Mouse (Mus musculus) forebrain, embryonic 15.5 days (tissue): ENCODE results near the gene Blm. TPM values are rescaled to one million over a fixed set of nuclear protein-coding genes. Genes with fewer than 3 reads are reported as not detected.

Experiments used
- ATAC-seq: fragments of 200-750 bp; cut with Nextera tagmentation; replicated peaks from 2 replicates; pipeline ENCODE4 v1.8.0; 2017; ENCODE audit warnings: mild to moderate bottlenecking, moderate TSS enrichment, moderate library complexity
- H3K27ac ChIP-seq: fragments of 300-500 bp; sonication (generic); replicated peaks from 2 replicates; pipeline ENCODE4 v1.5.1; 2015; ENCODE audit warnings: mild to moderate bottlenecking, inconsistent platforms
- H3K27me3 ChIP-seq: fragments of 300-500 bp; sonication (generic); 2 replicates; pipeline ENCODE4 v1.6.1; 2015; ENCODE audit warnings: inconsistent platforms
- H3K36me3 ChIP-seq: fragments of 300-500 bp; sonication (generic); 2 replicates; pipeline ENCODE4 v1.6.1; 2015; ENCODE audit warnings: mild to moderate bottlenecking, inconsistent platforms
- H3K4me1 ChIP-seq: fragments of 300-500 bp; sonication (generic); 2 replicates; pipeline ENCODE4 v1.6.1; 2015; ENCODE audit warnings: inconsistent platforms
- H3K4me2 ChIP-seq: fragments of 300-500 bp; sonication (generic); replicated peaks from 2 replicates; pipeline ENCODE4 v1.6.1; 2015; ENCODE audit warnings: mild to moderate bottlenecking, inconsistent platforms
- H3K4me3 ChIP-seq: fragments of 300-500 bp; sonication (generic); 2 replicates; pipeline ENCODE4 v1.5.1; 2015; ENCODE audit warnings: mild to moderate bottlenecking, inconsistent platforms
- H3K9ac ChIP-seq: fragments of 300-500 bp; sonication (generic); replicated peaks from 2 replicates; pipeline ENCODE4 v1.6.1; 2015; ENCODE audit warnings: mild to moderate bottlenecking, inconsistent platforms
- H3K9me3 ChIP-seq: fragments of 300-500 bp; sonication (generic); 2 replicates; pipeline ENCODE4 v1.6.1; 2016; ENCODE audit warnings: inconsistent platforms
- WGBS: fragments of 180-500 bp; shearing (Covaris S2); methylation state at CpG from one replicate; pipeline ENCODE4 v1.1.7; 2015; ENCODE audit warnings: mixed read lengths; 5-methylcytosine and 5-hydroxymethylcytosine counted together
- polyA plus RNA-seq: library from polyadenylated mRNA; unstranded; fragments of >200 nt; fragmentation: Nextera tagmentation; extraction: Ambion mirVana; gene quantifications from 2 replicates; pipeline ENCODE4 v1.2.1, GENCODE M21; 2015

Gene Blm
- polyA plus RNA-seq, 1 experiment from 2014 or later = 14.5 TPM

- 82% methylated on average over 17 of the region's 17 CpGs for WGBS
- no peak overlapping the region for H3K27ac ChIP-seq
- H3K9ac ChIP-seq = no peak overlapping the region
- H3K4me3 ChIP-seq = no peak overlapping the region
- peaks cover 29% of the 10 kb centered on the region for H3K4me1 ChIP-seq
- H3K27me3 ChIP-seq = no peaks in the 10 kb centered on the region
- ATAC-seq = no peak
- no peaks in the 10 kb centered on the region for H3K9me3 ChIP-seq
- no peaks in the 10 kb centered on the region for H3K36me3 ChIP-seq
- no peak overlapping the region for H3K4me2 ChIP-seq
These were observed 90.3 kb downstream of the Blm start for GRCm38 (mm10) chr7:80444401-80445249.

GRCm38 (mm10) chr7:80443124-80443523 lies 91.8 kb downstream of the Blm start:
- H3K9me3 ChIP-seq = no peaks in the 10 kb centered on the region
- 85% methylated on average over 3 of the region's 3 CpGs for whole genome bisulfite sequencing
- no peak for ATAC-seq
- H3K9ac ChIP-seq = no peak overlapping the region
- H3K36me3 ChIP-seq = no peaks in the 10 kb centered on the region
- H3K27ac ChIP-seq = no peak overlapping the region
- no peaks in the 10 kb centered on the region for H3K27me3 ChIP-seq
- no peak overlapping the region for H3K4me3 ChIP-seq
- H3K4me2 ChIP-seq = no peak overlapping the region
- peaks cover 37% of the 10 kb centered on the region for H3K4me1 ChIP-seq

DNA sequence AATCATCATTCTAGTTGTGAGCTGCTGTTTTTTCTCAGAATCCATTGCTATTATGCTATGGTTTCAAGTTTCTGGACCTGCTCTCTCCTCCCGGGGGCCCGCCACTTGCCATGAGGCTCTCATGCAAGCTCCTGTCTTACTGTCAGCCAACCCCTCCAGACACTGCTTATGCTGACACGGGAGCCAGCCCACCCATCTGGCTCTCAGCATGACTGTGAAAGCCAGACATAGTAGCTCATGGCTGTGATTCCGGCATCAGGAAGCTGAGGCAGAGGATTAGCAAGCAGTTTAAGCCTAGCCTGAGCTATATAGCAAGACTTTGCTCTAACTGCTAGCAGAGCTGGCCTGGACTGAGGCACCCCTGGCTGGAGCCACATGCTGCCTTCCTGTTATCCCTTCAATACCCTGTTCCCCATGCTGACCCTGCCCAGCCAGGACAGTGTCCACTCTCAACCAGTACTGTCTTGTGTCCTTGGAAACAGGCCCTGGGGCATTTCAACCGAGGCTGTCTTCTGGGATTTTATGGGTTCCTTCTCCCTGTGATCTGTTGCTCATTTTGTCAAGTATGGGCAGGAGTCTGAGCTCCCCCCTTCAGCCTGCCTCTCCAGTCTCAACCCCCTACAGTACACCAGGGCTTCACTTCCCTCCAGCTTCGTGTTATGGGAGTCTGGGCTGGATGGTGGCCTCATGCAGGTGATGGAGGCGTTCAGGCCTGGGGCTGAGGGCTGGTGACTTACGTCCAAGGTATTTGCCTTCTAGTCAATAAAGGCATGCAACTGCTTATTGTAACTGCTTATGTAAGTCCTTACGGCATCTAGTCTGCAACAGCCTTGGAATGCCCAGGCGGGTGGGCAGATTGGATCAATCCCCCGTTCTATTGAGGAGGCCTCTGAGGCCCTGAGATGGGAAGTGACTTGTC lies 92.7 kb downstream of the Blm start:
- peak; percentile 72; the same call in 1 of the 2 replicates for ATAC-seq
- Histone ChIP-seq H3K27me3 (no peaks in the 10 kb centered on the region), H3K4me2 (no peak overlapping the region), H3K4me1 (peaks cover 37% of the 10 kb centered on the region), H3K9ac (no peak overlapping the region), H3K4me3 (no peak overlapping the region), H3K27ac (peak overlapping the region; percentile 52; the same call in 1 of the 2 replicates), H3K36me3 (no peaks in the 10 kb centered on the region), H3K9me3 (no peaks in the 10 kb centered on the region)
- 49% methylated on average over 11 of the region's 11 CpGs for WGBS

DNA sequence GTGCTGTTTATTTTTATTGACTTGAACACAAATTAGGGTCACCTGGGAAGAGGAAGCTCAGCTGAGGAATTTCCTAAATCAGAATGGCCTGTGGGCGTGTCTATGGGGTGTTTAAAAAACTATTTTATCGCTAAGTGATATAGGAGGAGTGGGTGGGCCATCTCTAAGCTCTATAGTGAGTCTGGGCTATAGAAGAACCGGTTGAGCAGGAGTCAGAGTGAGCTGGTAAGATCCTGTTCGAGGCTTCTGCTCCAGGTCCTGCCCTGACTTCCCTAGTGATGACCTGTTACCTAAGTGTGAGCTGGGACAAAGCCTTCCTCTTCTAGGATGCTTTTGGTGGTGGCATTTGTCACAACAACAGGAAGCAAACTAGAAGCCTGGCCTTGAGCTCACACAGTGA lies 94.2 kb downstream of the Blm start:
- H3K4me1 ChIP-seq = peaks cover 37% of the 10 kb centered on the region
- no peak overlapping the region for H3K4me3 ChIP-seq
- H3K36me3 ChIP-seq = no peaks in the 10 kb centered on the region
- H3K9me3 ChIP-seq = no peaks in the 10 kb centered on the region
- no peak overlapping the region for H3K27ac ChIP-seq
- no peak for ATAC-seq
- WGBS = 72% methylated on average over 4 of the region's 4 CpGs
- H3K27me3 ChIP-seq = no peaks in the 10 kb centered on the region
- no peak overlapping the region for H3K9ac ChIP-seq
- H3K4me2 ChIP-seq = no peak overlapping the region

- no peak for ATAC-seq
- 78% methylated on average over 10 of the region's 10 CpGs for WGBS
- H3K27ac ChIP-seq = no peak overlapping the region
- H3K36me3 ChIP-seq = no peaks in the 10 kb centered on the region
- no peak overlapping the region for H3K9ac ChIP-seq
- no peak overlapping the region for H3K4me2 ChIP-seq
- peaks cover 37% of the 10 kb centered on the region for H3K4me1 ChIP-seq
- H3K4me3 ChIP-seq = no peak overlapping the region
- H3K9me3 ChIP-seq = no peaks in the 10 kb centered on the region
- no peaks in the 10 kb centered on the region for H3K27me3 ChIP-seq
These were observed 95.0 kb downstream of the Blm start for GRCm38 (mm10) chr7:80439789-80440488.

DNA sequence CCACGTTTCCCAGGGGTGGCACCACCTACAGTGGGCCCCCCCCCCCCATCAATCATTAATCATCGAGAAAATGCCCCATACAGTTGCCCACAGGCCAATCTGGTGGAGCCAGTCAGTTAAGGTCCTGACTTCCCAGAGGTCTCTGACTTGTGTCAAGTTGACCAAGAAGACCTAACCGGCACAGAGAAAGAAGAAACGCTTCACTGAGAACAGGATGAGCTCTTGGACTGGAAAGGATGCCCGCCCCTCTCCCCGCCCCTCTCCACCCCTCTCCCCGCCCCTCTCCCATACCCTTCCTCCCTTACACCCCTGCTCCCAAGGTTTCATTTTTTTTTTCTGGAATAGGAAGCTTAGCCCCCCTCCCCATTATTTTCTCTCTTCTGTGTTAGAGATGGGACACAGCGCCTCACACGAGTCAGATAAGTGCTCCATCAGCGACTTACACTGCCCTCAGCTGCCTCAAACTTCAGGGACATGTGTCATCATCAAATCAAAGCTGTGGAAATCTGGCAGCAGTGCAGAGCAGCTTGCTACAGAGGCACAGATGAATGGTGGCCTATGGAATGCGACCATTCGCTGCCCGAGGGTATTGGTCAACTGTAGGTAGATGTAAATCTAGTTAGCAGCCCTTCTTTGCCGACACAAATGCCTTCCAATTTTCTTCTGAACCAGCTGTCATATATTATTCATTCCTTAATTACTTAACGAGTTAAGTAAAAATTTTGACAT lies 95.7 kb downstream of the Blm start:
- H3K27me3 ChIP-seq = no peaks in the 10 kb centered on the region
- ATAC-seq = no peak
- no peak overlapping the region for H3K4me3 ChIP-seq
- no peak overlapping the region for H3K4me2 ChIP-seq
- no peaks in the 10 kb centered on the region for H3K9me3 ChIP-seq
- H3K27ac ChIP-seq = no peak overlapping the region
- no peaks in the 10 kb centered on the region for H3K36me3 ChIP-seq
- no peak overlapping the region for H3K9ac ChIP-seq
- 38% methylated on average over 13 of the region's 15 CpGs for WGBS
- H3K4me1 ChIP-seq = peaks cover 34% of the 10 kb centered on the region

DNA sequence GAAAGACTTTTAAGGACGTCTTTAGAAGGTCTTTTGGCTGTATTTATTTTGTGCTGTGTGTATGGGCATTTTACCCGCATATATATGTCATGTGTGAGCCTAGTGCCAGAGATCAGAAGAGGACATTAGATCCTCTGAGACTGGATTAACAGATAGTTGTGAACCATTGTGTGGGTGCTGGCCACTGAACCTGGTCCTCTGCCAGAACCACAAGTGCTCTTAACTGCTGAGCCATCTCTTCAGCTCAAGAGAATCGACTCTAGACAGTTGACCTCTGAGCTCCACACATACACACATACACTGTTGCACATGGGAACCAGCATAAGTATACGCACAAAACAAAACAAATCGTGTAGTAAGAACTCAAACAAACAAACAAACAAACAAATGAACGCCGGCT lies 98.3 kb downstream of the Blm start:
- no peak overlapping the region for H3K4me2 ChIP-seq
- no peaks in the 10 kb centered on the region for H3K36me3 ChIP-seq
- no peaks in the 10 kb centered on the region for H3K27me3 ChIP-seq
- no peak for ATAC-seq
- no peak overlapping the region for H3K4me3 ChIP-seq
- H3K9me3 ChIP-seq = no peaks in the 10 kb centered on the region
- H3K9ac ChIP-seq = no peak overlapping the region
- H3K4me1 ChIP-seq = peaks cover 19% of the 10 kb centered on the region
- H3K27ac ChIP-seq = no peak overlapping the region
- WGBS = 88% methylated on average over 7 of the region's 7 CpGs

DNA sequence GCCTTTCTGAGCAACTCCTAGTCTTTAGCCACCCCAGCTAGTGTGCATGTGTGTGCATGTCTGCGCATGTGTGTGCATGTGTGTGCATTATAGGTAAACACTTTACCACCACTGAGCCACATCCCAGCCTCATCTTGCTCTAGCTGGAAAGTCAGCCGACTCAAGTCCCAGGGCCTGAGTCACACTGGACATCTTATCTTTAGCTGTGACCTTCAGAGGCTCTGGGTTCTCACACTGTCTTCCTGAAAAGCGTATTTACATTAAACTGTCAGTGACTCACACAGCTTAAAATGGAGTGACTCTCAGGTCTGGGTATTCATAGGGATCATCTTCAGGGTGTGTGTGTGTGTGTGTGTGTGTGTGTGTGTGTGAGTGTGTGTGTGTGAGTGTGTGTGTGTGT lies 99.3 kb downstream of the Blm start:
- 91% methylated on average over 3 of the region's 3 CpGs for WGBS
- H3K36me3 ChIP-seq = no peaks in the 10 kb centered on the region
- no peak overlapping the region for H3K4me2 ChIP-seq
- no peak overlapping the region for H3K27ac ChIP-seq
- H3K4me1 ChIP-seq = peaks cover 16% of the 10 kb centered on the region
- H3K27me3 ChIP-seq = no peaks in the 10 kb centered on the region
- no peaks in the 10 kb centered on the region for H3K9me3 ChIP-seq
- ATAC-seq = no peak
- no peak overlapping the region for H3K4me3 ChIP-seq
- no peak overlapping the region for H3K9ac ChIP-seq

GRCm38 (mm10) chr7:80429661-80430060 lies 105.3 kb downstream of the Blm start:
- ATAC-seq = no peak
- WGBS = 92% methylated on average over 12 of the region's 12 CpGs
- H3K4me2 ChIP-seq = no peak overlapping the region
- no peaks in the 10 kb centered on the region for H3K9me3 ChIP-seq
- H3K4me1 ChIP-seq = no peaks in the 10 kb centered on the region
- H3K27me3 ChIP-seq = no peaks in the 10 kb centered on the region
- no peaks in the 10 kb centered on the region for H3K36me3 ChIP-seq
- H3K4me3 ChIP-seq = no peak overlapping the region
- H3K27ac ChIP-seq = no peak overlapping the region
- H3K9ac ChIP-seq = no peak overlapping the region

DNA sequence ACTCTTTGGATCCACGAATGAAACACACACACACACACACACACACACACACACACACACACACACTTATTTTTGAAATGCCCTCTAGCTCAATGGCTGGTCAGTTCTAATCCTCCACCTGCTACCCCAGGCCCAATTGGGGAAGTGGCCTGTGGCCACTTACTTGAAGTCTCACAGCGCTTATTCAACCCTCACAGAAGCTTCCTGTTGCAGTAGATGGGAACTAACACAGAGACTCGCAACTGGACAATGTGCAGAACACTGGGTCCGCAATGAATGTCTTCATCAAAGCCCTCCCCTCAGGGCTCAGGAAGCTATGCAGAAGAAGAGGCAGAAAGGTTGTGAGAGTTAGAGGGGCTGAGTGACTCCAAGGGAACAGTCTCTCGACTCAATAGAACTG lies 107.2 kb downstream of the Blm start:
- H3K4me2 ChIP-seq = no peak overlapping the region
- H3K4me1 ChIP-seq = peaks cover 6% of the 10 kb centered on the region
- no peaks in the 10 kb centered on the region for H3K27me3 ChIP-seq
- no peaks in the 10 kb centered on the region for H3K9me3 ChIP-seq
- no peak for ATAC-seq
- no peak overlapping the region for H3K27ac ChIP-seq
- H3K36me3 ChIP-seq = no peaks in the 10 kb centered on the region
- no peak overlapping the region for H3K4me3 ChIP-seq
- no peak overlapping the region for H3K9ac ChIP-seq
- 78% methylated on average over 5 of the region's 5 CpGs for WGBS

DNA sequence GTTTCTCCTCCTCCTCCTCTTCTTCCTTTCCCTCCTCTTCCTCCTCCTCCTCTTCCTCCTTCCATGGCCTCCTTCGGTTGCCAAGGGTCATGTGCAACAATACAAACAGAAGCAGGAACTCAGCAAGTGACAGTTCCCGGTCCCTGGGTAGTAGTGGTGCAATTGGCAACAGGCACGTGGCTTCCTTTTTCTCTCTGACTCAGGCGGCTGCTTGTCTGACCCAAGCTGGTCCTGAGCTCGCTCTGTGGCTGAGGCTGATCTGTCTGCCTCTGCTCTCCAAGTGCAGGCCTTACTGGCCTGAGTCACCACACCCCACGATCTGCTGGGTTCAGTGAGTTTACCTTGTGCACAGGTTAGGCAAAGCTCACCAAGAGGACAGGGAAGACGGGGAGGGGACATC lies 108.6 kb downstream of the Blm start:
- H3K27me3 ChIP-seq = no peaks in the 10 kb centered on the region
- no peak overlapping the region for H3K9ac ChIP-seq
- no peak overlapping the region for H3K4me2 ChIP-seq
- ATAC-seq = no peak
- no peaks in the 10 kb centered on the region for H3K36me3 ChIP-seq
- no peak overlapping the region for H3K27ac ChIP-seq
- H3K9me3 ChIP-seq = no peaks in the 10 kb centered on the region
- no peak overlapping the region for H3K4me3 ChIP-seq
- 85% methylated on average over 7 of the region's 7 CpGs for WGBS
- peaks cover 8% of the 10 kb centered on the region for H3K4me1 ChIP-seq
